20 mouse cellular contexts compared by ENCODE assay signal in the genomic region with DNA sequence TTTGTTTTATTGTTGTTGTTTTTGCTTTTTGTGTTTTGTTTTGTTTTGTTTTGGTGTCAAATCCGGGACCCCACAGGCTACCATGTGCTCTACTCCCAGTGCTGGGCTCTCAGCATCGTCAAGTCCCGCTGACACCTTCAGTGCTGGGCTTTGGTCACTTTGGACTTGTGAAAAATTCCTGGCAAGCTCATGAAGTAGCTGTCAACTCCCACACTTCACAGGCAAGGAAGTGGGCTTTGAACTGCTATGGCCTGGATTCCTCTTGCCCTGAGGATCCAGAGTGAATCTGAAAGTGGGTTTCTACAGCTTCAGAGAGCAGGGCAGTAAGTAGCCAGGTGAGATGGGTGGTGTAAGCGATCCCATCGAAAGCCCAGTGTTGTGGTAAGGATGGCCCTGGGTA.
DNase-seq lines count a peak whose midpoint lies in the region; ATAC-seq and TF ChIP-seq lines count a peak whose summit lies in the region.
"Had no signal": no experiment of that assay in that cellular context is flagged by ENCODE, and none has a peak within 500 bp of the region (broad histone marks: within the 10 kb centered on the region; RNA-seq: fewer than 3 reads in every experiment).

No protein-coding gene starts in this region.

- no peak overlapping the region for H3K4me3 ChIP-seq in embryonic facial prominence, embryonic 12.5 days
- no peak overlapping the region for H3K4me3 ChIP-seq in embryonic facial prominence, embryonic 10.5 days
- H3K4me3 ChIP-seq in lung, adult 2 months (replicated peaks; ENCODE audit: extremely low read depth, low read depth, low read length): no peak overlapping the region
- H3K4me3 ChIP-seq in stomach, postnatal 0 days (ENCODE audit: low read depth, low read length): no peak overlapping the region
- H3K4me3 ChIP-seq: forebrain, embryonic 15.5 days; hindbrain, embryonic 13.5 days; midbrain, embryonic 10.5 days had no signal

- no peak for ATAC-seq in embryonic facial prominence, embryonic 12.5 days (ENCODE audit: insufficient number of reproducible peaks, insufficient read depth, low FRiP score, low TSS enrichment)
- ATAC-seq in stomach, postnatal 0 days (ENCODE audit: low FRiP score, low TSS enrichment): no peak
- ATAC-seq: forebrain, embryonic 15.5 days; inflammation-experienced regulatory T-cells, adult 6 months had no signal

- DNase-seq in embryonic facial prominence, embryonic 10.5 days (ENCODE audit: low spot score): no peak
- peak; percentile 43 to 52 for DNase-seq in lung, adult 18-20 months
- DNase-seq in lung, adult 2 months: no peak
- peak; percentile 29 for DNase-seq in lung, postnatal 10 days
- DNase-seq in stomach, postnatal 0 days (ENCODE audit: low spot score): no peak
- DNase-seq in cerebellum, postnatal 14 days: no peak
- DNase-seq in right cerebral cortex, postnatal 36 days (ENCODE audit: low spot score in 2 of 2): no peak
- DNase-seq: adrenal gland, postnatal 36 days; cerebellum, adult 9-10 months; kidney, adult 9 months; kidney, postnatal 14 days; layer of hippocampus, postnatal 36 days; thymus, postnatal 14 days had no signal

- no peak for TF ChIP-seq POLR2A in lung, adult 2 months (IDR thresholded peaks at IDR 0.05; ENCODE audit: borderline replicate concordance, extremely low read depth, low read depth, low read length)

- WGBS in embryonic facial prominence, embryonic 12.5 days: 86% methylated on average over 5 of the region's 5 CpGs
- 85% methylated on average over 5 of the region's 5 CpGs for WGBS in embryonic facial prominence, embryonic 10.5 days
- WGBS in lung, adult 2 months: 61% methylated on average over 5 of the region's 5 CpGs
- WGBS in stomach, postnatal 0 days: 70% methylated on average over 5 of the region's 5 CpGs

- H3K9me3 ChIP-seq in embryonic facial prominence, embryonic 12.5 days: no peaks in the 10 kb centered on the region
- H3K9me3 ChIP-seq in embryonic facial prominence, embryonic 10.5 days: no peaks in the 10 kb centered on the region
- no peaks in the 10 kb centered on the region for H3K9me3 ChIP-seq in stomach, postnatal 0 days (ENCODE audit: control insufficient read depth, low read length)
- H3K9me3 ChIP-seq: forebrain, embryonic 15.5 days; hindbrain, embryonic 13.5 days; midbrain, embryonic 10.5 days had no signal

- H3K4me2 ChIP-seq in embryonic facial prominence, embryonic 12.5 days (replicated peaks): no peak overlapping the region
- H3K4me2 ChIP-seq in stomach, postnatal 0 days (replicated peaks; ENCODE audit: low read depth): no peak overlapping the region; the same call in 1 of the 2 replicates
- H3K4me2 ChIP-seq: forebrain, embryonic 15.5 days; heart, embryonic 11.5 days; hindbrain, embryonic 13.5 days had no signal

- H3K4me1 ChIP-seq in embryonic facial prominence, embryonic 12.5 days: peaks cover 13% of the 10 kb centered on the region
- H3K4me1 ChIP-seq in embryonic facial prominence, embryonic 10.5 days: peaks cover 35% of the 10 kb centered on the region
- H3K4me1 ChIP-seq in lung, adult 2 months (ENCODE audit: control insufficient read depth, insufficient read depth, low read length): peaks cover 11% of the 10 kb centered on the region; the same call in 1 of the 2 replicates
- H3K4me1 ChIP-seq in stomach, postnatal 0 days (replicated peaks; ENCODE audit: control insufficient read depth, insufficient read depth): 0 out of 2 replicates have a peak, but pooled peaks cover 4% of the 10 kb centered on the region
- H3K4me1 ChIP-seq: forebrain, embryonic 15.5 days; hindbrain, embryonic 13.5 days had no signal

- H3K27ac ChIP-seq in embryonic facial prominence, embryonic 12.5 days: peak overlapping the region; percentile 27; the same call in 1 of the 2 replicates
- H3K27ac ChIP-seq in embryonic facial prominence, embryonic 10.5 days (replicated peaks): no peak overlapping the region; the same call in 1 of the 2 replicates
- H3K27ac ChIP-seq in stomach, postnatal 0 days (replicated peaks): peak overlapping the region; percentile 80
- H3K27ac ChIP-seq: forebrain, embryonic 15.5 days; hindbrain, embryonic 13.5 days; liver, embryonic 14.5 days; midbrain, embryonic 10.5 days had no signal

- no peaks in the 10 kb centered on the region for H3K27me3 ChIP-seq in embryonic facial prominence, embryonic 12.5 days
- H3K27me3 ChIP-seq in embryonic facial prominence, embryonic 10.5 days (replicated peaks; ENCODE audit: low read depth, poor library complexity, severe bottlenecking): no peaks in the 10 kb centered on the region
- H3K27me3 ChIP-seq in stomach, postnatal 0 days (ENCODE audit: control insufficient read depth, insufficient read depth, low read length): no peaks in the 10 kb centered on the region
- H3K27me3 ChIP-seq: forebrain, embryonic 15.5 days; hindbrain, embryonic 13.5 days had no signal

- no peak for TF ChIP-seq CTCF in lung, adult 2 months (IDR thresholded peaks at IDR 0.05; ENCODE audit: insufficient read depth, low read length)
- no peak for TF ChIP-seq CTCF in stomach, postnatal 0 days (IDR thresholded peaks at IDR 0.05; ENCODE audit: low read depth)

- no peak for TF ChIP-seq EP300 in stomach, postnatal 0 days (optimal IDR thresholded peaks at IDR 0.05)

- no peak overlapping the region for H3K9ac ChIP-seq in embryonic facial prominence, embryonic 12.5 days
- H3K9ac ChIP-seq in stomach, postnatal 0 days (ENCODE audit: low read length): no peak overlapping the region
- H3K9ac ChIP-seq: forebrain, embryonic 15.5 days; hindbrain, embryonic 13.5 days; liver, embryonic 14.5 days had no signal

- no peaks in the 10 kb centered on the region for H3K36me3 ChIP-seq in embryonic facial prominence, embryonic 12.5 days
- no peaks in the 10 kb centered on the region for H3K36me3 ChIP-seq in embryonic facial prominence, embryonic 10.5 days (replicated peaks)
- H3K36me3 ChIP-seq in stomach, postnatal 0 days (ENCODE audit: control insufficient read depth, insufficient read depth, low read length): no peaks in the 10 kb centered on the region
- H3K36me3 ChIP-seq: forebrain, embryonic 15.5 days; hindbrain, embryonic 13.5 days; midbrain, embryonic 10.5 days had no signal

Comparison
In these comparisons a context has a peak if more than half of its experiments do, and no peak if none do; other contexts are left out.
1. DNase-seq: peak in lung, adult 18-20 months (2 of 2) and lung, postnatal 10 days (single experiment); none in embryonic facial prominence, embryonic 10.5 days (single experiment), lung, adult 2 months (single experiment), stomach, postnatal 0 days (single experiment), cerebellum, postnatal 14 days (0 of 2) and right cerebral cortex, postnatal 36 days (0 of 2).